Comparison of ENCODE assay signal across 9 mouse cellular contexts in genomic region chr19:23961516-23961915, GRCm38 (mm10).
DNase-seq lines count a peak whose midpoint lies in the region; ATAC-seq and TF ChIP-seq lines count a peak whose summit lies in the region.
"Had no signal": no experiment of that assay in that cellular context is flagged by ENCODE, and none has a peak within 500 bp of the region (broad histone marks: within the 10 kb centered on the region; RNA-seq: fewer than 3 reads in every experiment).

No protein-coding gene starts in this region.

- peak; percentile 85 for DNase-seq in 3T3-L1 (ENCODE audit: low read depth, low spot score)
- peak; percentile 87 for DNase-seq in ZHBTc4 (ENCODE audit: low read depth, low spot score)
- peak; percentile 72 for DNase-seq in embryo, embryonic 10 days (ENCODE audit: low spot score)
- DNase-seq in heart, adult 9 months (ENCODE audit: low spot score in 2 of 2) = peak; percentile 44 to 67
- peak; percentile 81 for DNase-seq in kidney, postnatal 0 days (ENCODE audit: low spot score)
- peak; percentile 60 to 72 for DNase-seq in lung, adult 18-20 months
- DNase-seq in thymus, postnatal 4 days = peak; percentile 78

- TF ChIP-seq POLR2A in olfactory bulb, adult 2 months (IDR thresholded peaks at IDR 0.05; ENCODE audit: insufficient read depth, low read depth, low read length) = no peak

- no peak overlapping the region for H3K9ac ChIP-seq in kidney, postnatal 0 days (ENCODE audit: low read depth, low read length)
- H3K9ac ChIP-seq: embryonic facial prominence, embryonic 15.5 days had no signal

- no peaks in the 10 kb centered on the region for H3K36me3 ChIP-seq in kidney, postnatal 0 days (ENCODE audit: insufficient read depth, low read length)
- H3K36me3 ChIP-seq: embryonic facial prominence, embryonic 15.5 days had no signal

- 2% methylated on average over 8 of the region's 8 CpGs for WGBS in kidney, postnatal 0 days
- WGBS in olfactory bulb, adult 2 months = 3% methylated on average over 8 of the region's 8 CpGs

- no peak overlapping the region for H3K4me2 ChIP-seq in kidney, postnatal 0 days (ENCODE audit: low read length)
- H3K4me2 ChIP-seq: embryonic facial prominence, embryonic 15.5 days had no signal

- no peak for ATAC-seq in kidney, postnatal 0 days (replicated peaks; ENCODE audit: low FRiP score, low read depth)

- no peaks in the 10 kb centered on the region for H3K9me3 ChIP-seq in kidney, postnatal 0 days (replicated peaks; ENCODE audit: low read length)
- H3K9me3 ChIP-seq: embryonic facial prominence, embryonic 15.5 days had no signal

- no peaks in the 10 kb centered on the region for H3K27me3 ChIP-seq in kidney, postnatal 0 days (ENCODE audit: insufficient read depth, low read length)
- H3K27me3 ChIP-seq: embryonic facial prominence, embryonic 15.5 days had no signal

- peak; percentile 96 for TF ChIP-seq CTCF in kidney, postnatal 0 days (IDR thresholded peaks at IDR 0.05; ENCODE audit: low read depth)
- peak; percentile 97 for TF ChIP-seq CTCF in olfactory bulb, adult 2 months (IDR thresholded peaks at IDR 0.05; ENCODE audit: insufficient read depth, low read depth, low read length)

- no peak overlapping the region for H3K27ac ChIP-seq in kidney, postnatal 0 days
- H3K27ac ChIP-seq in olfactory bulb, adult 2 months (ENCODE audit: insufficient read depth, low read depth, low read length) = no peak overlapping the region
- H3K27ac ChIP-seq: embryonic facial prominence, embryonic 15.5 days had no signal

- peaks cover 13% of the 10 kb centered on the region; the same call in 1 of the 2 replicates for H3K4me1 ChIP-seq in kidney, postnatal 0 days (replicated peaks; ENCODE audit: insufficient read depth, low read length)
- peaks cover 13% of the 10 kb centered on the region for H3K4me1 ChIP-seq in olfactory bulb, adult 2 months (ENCODE audit: control insufficient read depth, insufficient read depth, low read length)

- H3K4me3 ChIP-seq in kidney, postnatal 0 days (replicated peaks; ENCODE audit: low read depth, low read length) = no peak overlapping the region
- no peak overlapping the region for H3K4me3 ChIP-seq in olfactory bulb, adult 2 months (ENCODE audit: insufficient read depth, low read depth, low read length)
- H3K4me3 ChIP-seq: embryonic facial prominence, embryonic 15.5 days had no signal
